Mouse (Mus musculus): ENCODE data around the gene Igsf3. TPM values are rescaled to one million over a fixed set of nuclear protein-coding genes. Genes with fewer than 3 reads are reported as not detected.

Igsf3 gene
- polyA plus RNA-seq, 1 experiment from 2014 or later = 24.8 TPM

DNA sequence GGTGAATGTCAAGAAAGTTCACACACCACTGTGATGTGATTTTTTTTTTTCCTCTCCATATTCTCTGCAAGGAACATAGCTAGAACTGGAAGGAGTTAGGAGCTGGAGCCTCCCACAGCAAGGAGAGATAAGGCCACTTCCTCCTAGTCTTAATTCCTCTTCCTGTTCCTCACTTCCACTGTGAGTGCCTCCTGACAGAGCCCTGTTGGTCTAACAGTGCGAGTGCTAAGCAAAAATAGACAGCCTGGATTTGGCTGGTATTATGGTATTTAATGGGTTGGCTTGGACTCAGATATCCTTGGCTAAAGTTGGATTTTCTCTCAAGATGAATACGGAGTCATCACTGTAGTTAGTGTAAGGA lies 53.9 kb downstream of the Igsf3 start:
- no peaks in the 10 kb centered on the region for H3K27me3 ChIP-seq (ENCODE audit: insufficient read depth, low read length)
- 77% methylated on average over 2 of the region's 2 CpGs for WGBS
- H3K4me1 ChIP-seq (ENCODE audit: insufficient read depth, low read length) = peaks cover 4% of the 10 kb centered on the region; the same call in 1 of the 2 replicates
- H3K9me3 ChIP-seq (ENCODE audit: low read length) = no peaks in the 10 kb centered on the region
- no peak overlapping the region for H3K9ac ChIP-seq (replicated peaks; ENCODE audit: low read length)
- no peak for ATAC-seq (ENCODE audit: low FRiP score, low TSS enrichment)
- H3K4me2 ChIP-seq (replicated peaks; ENCODE audit: low read depth, low read length) = no peak overlapping the region
- H3K36me3 ChIP-seq (ENCODE audit: insufficient read depth, low read length) = peaks cover 14% of the 10 kb centered on the region
- no peak overlapping the region for H3K27ac ChIP-seq (ENCODE audit: low read length)
- H3K4me3 ChIP-seq (ENCODE audit: low read length) = no peak overlapping the region

DNA sequence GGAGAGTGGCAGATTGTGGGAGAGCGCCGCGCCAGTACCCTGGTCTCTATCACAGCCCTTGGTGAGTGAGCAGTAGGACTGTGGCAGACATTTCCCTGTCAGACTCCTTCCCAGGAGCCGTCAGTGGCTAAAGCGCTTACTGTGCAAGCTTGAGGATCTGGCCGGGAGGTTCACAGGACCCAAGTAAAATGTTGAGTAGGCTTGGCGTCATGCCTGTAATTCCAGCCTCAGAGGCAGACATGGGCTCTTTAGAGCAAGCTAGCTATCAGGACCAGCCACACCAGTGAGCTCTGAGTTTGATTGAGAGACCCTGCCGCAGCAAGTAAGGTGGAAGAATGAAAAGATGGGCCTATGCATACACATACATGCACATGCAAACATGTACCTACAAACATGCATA lies 58.8 kb downstream of the Igsf3 start:
- no peak overlapping the region for H3K27ac ChIP-seq (ENCODE audit: low read length)
- no peak for ATAC-seq (ENCODE audit: low FRiP score, low TSS enrichment)
- peaks cover 7% of the 10 kb centered on the region for H3K36me3 ChIP-seq (ENCODE audit: insufficient read depth, low read length)
- H3K4me2 ChIP-seq (replicated peaks; ENCODE audit: low read depth, low read length) = no peak overlapping the region
- no peak overlapping the region for H3K9ac ChIP-seq (replicated peaks; ENCODE audit: low read length)
- no peaks in the 10 kb centered on the region for H3K4me1 ChIP-seq (ENCODE audit: insufficient read depth, low read length)
- no peaks in the 10 kb centered on the region for H3K9me3 ChIP-seq (ENCODE audit: low read length)
- no peaks in the 10 kb centered on the region for H3K27me3 ChIP-seq (ENCODE audit: insufficient read depth, low read length)
- no peak overlapping the region for H3K4me3 ChIP-seq (ENCODE audit: low read length)
- WGBS = 89% methylated on average over 8 of the region's 8 CpGs

DNA sequence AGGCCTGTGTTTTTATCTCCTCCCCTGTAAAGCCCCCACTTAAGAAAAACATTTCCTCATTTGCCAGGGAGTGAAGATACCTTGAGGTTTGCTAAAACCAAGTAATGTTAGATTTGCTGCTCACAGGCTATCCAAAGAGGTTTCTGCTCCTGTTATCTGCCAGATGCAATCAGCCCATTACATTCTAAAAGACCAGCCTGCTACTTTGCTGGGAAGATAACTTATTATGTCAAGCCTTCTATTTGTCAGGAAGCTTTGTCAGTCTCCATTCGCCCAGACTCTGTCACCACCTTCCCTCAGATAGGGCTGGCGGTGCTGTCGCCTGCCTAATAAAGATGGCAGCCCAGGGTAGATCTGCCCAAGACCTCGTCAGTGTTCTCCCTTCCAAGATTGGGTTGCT lies 59.6 kb downstream of the Igsf3 start:
- Histone ChIP-seq H3K9me3 (ENCODE audit: low read length) (no peaks in the 10 kb centered on the region), H3K36me3 (ENCODE audit: insufficient read depth, low read length) (peaks cover 7% of the 10 kb centered on the region), H3K4me1 (ENCODE audit: insufficient read depth, low read length) (no peaks in the 10 kb centered on the region), H3K4me3 (ENCODE audit: low read length) (no peak overlapping the region), H3K27ac (ENCODE audit: low read length) (no peak overlapping the region), H3K27me3 (ENCODE audit: insufficient read depth, low read length) (no peaks in the 10 kb centered on the region), H3K9ac (replicated peaks; ENCODE audit: low read length) (no peak overlapping the region), H3K4me2 (replicated peaks; ENCODE audit: low read depth, low read length) (no peak overlapping the region)
- no peak for ATAC-seq (ENCODE audit: low FRiP score, low TSS enrichment)
- WGBS = 81% methylated on average over 4 of the region's 4 CpGs

DNA sequence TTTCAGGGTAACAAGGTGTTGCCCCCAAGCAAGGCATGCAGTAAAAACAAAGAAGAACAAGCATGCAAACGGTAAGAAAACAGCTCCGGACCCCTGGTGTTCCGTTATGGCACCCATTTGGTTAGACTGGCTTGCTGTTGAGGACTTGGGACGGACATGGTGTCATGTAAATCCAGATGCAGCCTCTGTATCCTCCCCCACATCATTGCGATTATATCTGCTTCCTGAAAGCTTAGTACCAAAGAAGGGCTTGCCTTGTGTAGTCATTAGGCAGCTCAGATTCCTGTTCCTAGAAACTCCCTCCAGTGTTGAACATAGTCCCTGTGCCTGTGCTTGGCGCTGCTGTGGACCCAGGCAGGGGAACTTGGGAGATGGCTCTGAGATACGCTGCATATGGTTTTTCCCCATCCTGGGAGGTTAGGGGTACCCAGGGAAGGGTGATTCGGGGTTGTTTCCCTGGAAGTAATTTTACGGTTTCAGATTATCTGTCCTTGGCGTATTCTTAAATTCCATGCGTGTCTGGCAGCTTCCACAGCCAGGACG lies 60.2 kb downstream of the Igsf3 start:
- ATAC-seq (ENCODE audit: low FRiP score, low TSS enrichment) = peak; percentile 39; the same call in 1 of the 2 replicates
- 48% methylated on average over 12 of the region's 12 CpGs for WGBS
- H3K9me3 ChIP-seq (ENCODE audit: low read length) = no peaks in the 10 kb centered on the region
- H3K9ac ChIP-seq (replicated peaks; ENCODE audit: low read length) = no peak overlapping the region
- H3K27ac ChIP-seq (ENCODE audit: low read length) = no peak overlapping the region
- no peak overlapping the region for H3K4me3 ChIP-seq (ENCODE audit: low read length)
- peaks cover 7% of the 10 kb centered on the region for H3K36me3 ChIP-seq (ENCODE audit: insufficient read depth, low read length)
- H3K4me1 ChIP-seq (ENCODE audit: insufficient read depth, low read length) = no peaks in the 10 kb centered on the region
- H3K27me3 ChIP-seq (ENCODE audit: insufficient read depth, low read length) = no peaks in the 10 kb centered on the region
- H3K4me2 ChIP-seq (replicated peaks; ENCODE audit: low read depth, low read length) = no peak overlapping the region

DNA sequence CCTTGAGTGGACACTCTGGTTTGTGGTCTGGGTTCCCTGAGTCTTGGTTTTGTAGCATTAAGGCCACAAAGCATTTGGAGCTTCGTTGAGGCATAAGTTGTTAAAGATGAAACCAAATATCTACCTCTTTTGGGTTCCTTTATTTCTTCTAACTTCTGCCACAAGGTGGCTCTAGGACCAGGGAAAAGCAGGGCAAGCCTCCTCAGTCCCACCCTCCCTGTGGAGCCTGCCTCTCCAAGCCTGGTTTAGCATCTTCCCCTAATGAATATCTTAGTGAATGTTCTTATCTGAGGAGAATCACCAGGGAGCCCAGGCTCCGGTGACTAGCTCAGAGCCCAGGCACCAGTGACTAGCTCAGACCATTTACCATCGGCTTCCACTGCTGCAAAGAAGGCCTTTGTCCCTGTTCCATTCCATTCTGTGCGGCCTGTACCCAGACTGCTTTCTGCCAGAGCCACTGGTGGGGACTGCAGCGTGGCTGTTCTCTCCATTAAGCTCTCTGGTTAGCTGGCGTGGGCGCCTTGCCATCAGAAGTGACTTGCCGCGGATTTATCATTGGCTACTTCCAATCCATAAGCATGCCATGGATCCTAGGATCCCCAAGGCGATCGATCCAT lies 66.5 kb downstream of the Igsf3 start:
- H3K4me3 ChIP-seq (ENCODE audit: low read length) = no peak overlapping the region
- no peaks in the 10 kb centered on the region; the same call in none of the 2 replicates for H3K36me3 ChIP-seq (ENCODE audit: insufficient read depth, low read length)
- ATAC-seq (ENCODE audit: low FRiP score, low TSS enrichment) = no peak
- H3K4me2 ChIP-seq (replicated peaks; ENCODE audit: low read depth, low read length) = no peak overlapping the region
- no peak overlapping the region for H3K9ac ChIP-seq (replicated peaks; ENCODE audit: low read length)
- no peak overlapping the region for H3K27ac ChIP-seq (ENCODE audit: low read length)
- H3K4me1 ChIP-seq (ENCODE audit: insufficient read depth, low read length) = no peaks in the 10 kb centered on the region
- WGBS = 83% methylated on average over 11 of the region's 11 CpGs
- H3K27me3 ChIP-seq (ENCODE audit: insufficient read depth, low read length) = no peaks in the 10 kb centered on the region
- no peaks in the 10 kb centered on the region for H3K9me3 ChIP-seq (ENCODE audit: low read length)

DNA sequence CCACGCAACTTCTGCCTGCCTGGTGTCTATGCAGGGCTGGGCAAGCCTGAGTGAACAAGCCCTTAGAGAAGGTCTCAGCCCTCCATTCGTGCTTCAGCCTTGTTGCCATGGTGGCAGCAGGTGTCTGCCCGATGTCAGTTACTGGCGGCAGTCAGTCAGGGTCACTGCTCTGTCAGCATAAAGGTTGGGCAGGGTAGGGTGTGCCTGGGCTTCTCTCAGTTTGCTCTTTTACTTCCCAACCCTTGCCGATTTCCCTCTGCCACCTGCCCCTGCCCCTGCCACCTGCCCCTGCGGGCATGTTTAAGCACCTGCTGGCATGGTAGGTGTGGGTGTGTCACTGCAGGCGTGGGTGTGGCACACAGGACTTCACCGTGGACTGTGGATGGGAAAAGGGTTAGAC lies 67.6 kb downstream of the Igsf3 start:
- Histone ChIP-seq H3K4me3 (ENCODE audit: low read length) (no peak overlapping the region), H3K27me3 (ENCODE audit: insufficient read depth, low read length) (no peaks in the 10 kb centered on the region), H3K36me3 (ENCODE audit: insufficient read depth, low read length) (no peaks in the 10 kb centered on the region; the same call in none of the 2 replicates), H3K27ac (ENCODE audit: low read length) (no peak overlapping the region), H3K4me2 (replicated peaks; ENCODE audit: low read depth, low read length) (no peak overlapping the region), H3K9ac (replicated peaks; ENCODE audit: low read length) (no peak overlapping the region), H3K9me3 (ENCODE audit: low read length) (no peaks in the 10 kb centered on the region), H3K4me1 (ENCODE audit: insufficient read depth, low read length) (no peaks in the 10 kb centered on the region)
- WGBS = 77% methylated on average over 8 of the region's 8 CpGs
- no peak for ATAC-seq (ENCODE audit: low FRiP score, low TSS enrichment)

DNA sequence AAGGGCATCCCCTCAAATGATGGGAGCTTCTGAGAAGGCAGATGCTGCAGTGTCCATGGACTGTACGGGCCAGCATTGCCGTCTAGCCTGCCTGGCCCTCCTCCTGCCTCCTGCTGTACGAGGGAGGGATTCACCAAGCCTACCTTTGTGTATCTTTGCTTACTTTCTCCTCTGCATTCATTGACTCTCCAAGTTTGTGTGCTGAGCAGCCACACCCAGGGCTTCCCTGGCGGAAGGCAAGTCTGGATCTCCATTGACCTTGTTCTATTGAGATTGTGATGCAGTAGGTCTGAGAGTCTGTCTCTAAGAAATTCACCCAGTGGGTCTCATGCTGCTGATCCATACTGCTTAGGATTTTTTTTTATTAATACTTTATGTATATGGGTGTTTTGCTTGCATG lies 70.4 kb downstream of the Igsf3 start:
- Histone ChIP-seq H3K27ac (ENCODE audit: low read length) (no peak overlapping the region), H3K9me3 (ENCODE audit: low read length) (no peaks in the 10 kb centered on the region), H3K4me3 (ENCODE audit: low read length) (no peak overlapping the region), H3K4me2 (replicated peaks; ENCODE audit: low read depth, low read length) (no peak overlapping the region), H3K27me3 (ENCODE audit: insufficient read depth, low read length) (no peaks in the 10 kb centered on the region), H3K36me3 (ENCODE audit: insufficient read depth, low read length) (no peaks in the 10 kb centered on the region), H3K9ac (replicated peaks; ENCODE audit: low read length) (no peak overlapping the region), H3K4me1 (ENCODE audit: insufficient read depth, low read length) (peaks cover 10% of the 10 kb centered on the region; the same call in 1 of the 2 replicates)
- ATAC-seq (ENCODE audit: low FRiP score, low TSS enrichment) = no peak
- whole genome bisulfite sequencing = 79% methylated on average over 4 of the region's 4 CpGs

DNA sequence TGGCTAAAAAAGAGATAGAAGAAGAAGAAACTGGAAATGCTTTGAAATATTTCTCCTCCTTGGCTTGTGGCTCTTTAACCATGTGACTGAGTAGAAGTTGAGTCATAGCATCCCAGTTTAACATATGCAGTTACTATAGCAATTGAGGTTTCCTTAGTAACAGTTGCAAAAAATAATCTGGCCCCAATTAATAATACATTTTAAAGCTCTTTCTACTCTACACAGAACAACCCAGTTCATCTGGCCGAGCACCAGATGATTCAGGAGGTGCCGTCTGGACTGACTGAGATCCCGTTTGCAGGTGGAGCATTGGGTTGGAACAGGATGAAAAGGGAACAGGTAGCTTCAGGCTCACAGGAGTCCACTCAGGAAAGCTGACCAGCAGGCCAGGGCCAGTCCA lies 71.9 kb downstream of the Igsf3 start:
- Histone ChIP-seq H3K9ac (replicated peaks; ENCODE audit: low read length) (no peak overlapping the region), H3K36me3 (ENCODE audit: insufficient read depth, low read length) (no peaks in the 10 kb centered on the region), H3K4me1 (ENCODE audit: insufficient read depth, low read length) (peaks cover 10% of the 10 kb centered on the region; the same call in 1 of the 2 replicates), H3K4me3 (ENCODE audit: low read length) (no peak overlapping the region), H3K4me2 (replicated peaks; ENCODE audit: low read depth, low read length) (no peak overlapping the region), H3K27ac (ENCODE audit: low read length) (no peak overlapping the region), H3K9me3 (ENCODE audit: low read length) (no peaks in the 10 kb centered on the region), H3K27me3 (ENCODE audit: insufficient read depth, low read length) (no peaks in the 10 kb centered on the region)
- ATAC-seq (ENCODE audit: low FRiP score, low TSS enrichment) = no peak
- 81% methylated on average over 3 of the region's 3 CpGs for WGBS

DNA sequence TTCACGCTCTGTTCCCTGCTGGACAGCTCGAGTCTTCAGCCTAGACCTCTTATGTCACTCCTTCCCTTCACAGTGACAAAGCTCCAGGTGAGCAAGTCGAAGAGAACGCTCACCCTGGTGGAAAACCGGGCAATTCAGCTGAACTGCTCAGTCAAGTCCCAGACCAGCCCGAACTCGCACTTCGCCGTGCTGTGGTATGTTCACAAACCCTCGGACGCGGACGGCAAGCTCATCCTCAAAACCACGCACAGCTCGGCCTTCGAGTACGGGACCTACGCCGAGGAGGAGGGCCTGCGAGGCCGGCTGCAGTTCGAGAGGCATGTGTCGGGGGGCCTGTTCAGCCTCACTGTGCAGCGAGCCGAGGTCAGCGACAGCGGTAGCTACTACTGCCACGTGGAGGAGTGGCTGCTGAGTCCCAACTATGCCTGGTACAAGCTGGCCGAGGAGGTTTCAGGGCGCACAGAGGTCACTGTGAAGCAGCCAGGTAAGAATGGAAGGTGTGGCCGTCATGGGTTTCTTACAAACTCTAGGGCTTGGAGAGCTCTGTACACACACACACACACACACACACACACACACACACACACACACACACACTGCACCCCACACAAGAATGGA lies 74.0 kb downstream of the Igsf3 start:
- H3K27me3 ChIP-seq (ENCODE audit: insufficient read depth, low read length) = no peaks in the 10 kb centered on the region
- no peak overlapping the region for H3K4me3 ChIP-seq (ENCODE audit: low read length)
- H3K9ac ChIP-seq (replicated peaks; ENCODE audit: low read length) = no peak overlapping the region
- no peak for ATAC-seq (ENCODE audit: low FRiP score, low TSS enrichment)
- no peak overlapping the region for H3K27ac ChIP-seq (ENCODE audit: low read length)
- H3K4me1 ChIP-seq (ENCODE audit: insufficient read depth, low read length) = peaks cover 10% of the 10 kb centered on the region; the same call in 1 of the 2 replicates
- H3K4me2 ChIP-seq (replicated peaks; ENCODE audit: low read depth, low read length) = no peak overlapping the region
- H3K9me3 ChIP-seq (ENCODE audit: low read length) = no peaks in the 10 kb centered on the region
- WGBS = 74% methylated on average over 31 of the region's 31 CpGs
- 0 out of 2 replicates have a peak, but pooled peaks cover 9% of the 10 kb centered on the region for H3K36me3 ChIP-seq (ENCODE audit: insufficient read depth, low read length)

DNA sequence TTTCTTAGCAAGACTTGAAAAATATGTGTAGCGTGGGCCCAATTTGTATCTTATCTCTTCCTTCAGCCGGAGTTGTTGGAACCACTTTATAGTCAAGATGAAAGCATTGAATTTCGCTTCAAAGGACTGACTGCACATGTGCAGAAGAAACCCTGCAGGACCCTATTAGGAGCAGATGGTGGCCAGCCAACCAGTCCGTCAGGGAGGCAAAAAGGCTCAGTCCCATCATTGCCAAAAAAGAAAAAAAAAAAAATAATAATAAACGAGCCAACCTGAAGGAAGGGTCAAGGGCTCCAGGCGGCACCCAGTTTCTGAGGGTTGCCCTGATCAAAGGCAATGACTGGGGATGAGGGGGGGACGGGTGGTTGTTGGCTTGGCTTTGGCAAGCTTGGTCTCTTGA lies 83.7 kb downstream of the Igsf3 start:
- peaks cover 20% of the 10 kb centered on the region for H3K36me3 ChIP-seq (ENCODE audit: insufficient read depth, low read length)
- no peak overlapping the region for H3K4me2 ChIP-seq (replicated peaks; ENCODE audit: low read depth, low read length)
- H3K27ac ChIP-seq (ENCODE audit: low read length) = no peak overlapping the region
- H3K4me1 ChIP-seq (ENCODE audit: insufficient read depth, low read length) = peaks cover 13% of the 10 kb centered on the region; the same call in 1 of the 2 replicates
- no peak overlapping the region for H3K4me3 ChIP-seq (ENCODE audit: low read length)
- H3K9ac ChIP-seq (replicated peaks; ENCODE audit: low read length) = no peak overlapping the region
- WGBS = 76% methylated on average over 7 of the region's 7 CpGs
- ATAC-seq (ENCODE audit: low FRiP score, low TSS enrichment) = no peak
- peaks cover 8% of the 10 kb centered on the region for H3K9me3 ChIP-seq (ENCODE audit: low read length)
- no peaks in the 10 kb centered on the region for H3K27me3 ChIP-seq (ENCODE audit: insufficient read depth, low read length)

All from kidney, embryonic 16.5 days (tissue).